ENCODE assay signal across 16 mouse cellular contexts in the genomic region with DNA sequence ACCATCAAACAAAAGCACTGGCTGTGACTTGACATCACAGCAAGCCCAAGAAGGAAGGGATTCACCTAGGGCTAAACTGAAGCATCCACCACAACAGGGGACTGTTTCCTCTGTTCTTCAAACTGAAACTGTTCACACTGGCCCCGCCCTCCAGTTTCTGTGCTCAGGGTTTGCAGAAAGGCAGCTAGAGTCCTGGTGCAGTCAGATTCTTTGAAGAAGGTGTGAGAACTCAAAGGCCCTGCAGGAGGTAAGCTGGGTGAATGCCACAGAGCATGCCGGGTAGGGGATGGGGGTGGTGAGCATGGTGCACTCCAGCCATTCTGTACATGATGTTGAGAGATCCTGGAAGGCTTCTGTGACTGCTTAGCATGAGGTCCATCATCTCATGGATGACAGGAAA. TPM values are rescaled to one million over a fixed set of nuclear protein-coding genes. Genes with fewer than 3 reads are reported as not detected.
DNase-seq lines count a peak whose midpoint lies in the region; ATAC-seq and TF ChIP-seq lines count a peak whose summit lies in the region.
"Had no signal": no experiment of that assay in that cellular context is flagged by ENCODE, and none has a peak within 500 bp of the region (broad histone marks: within the 10 kb centered on the region; RNA-seq: fewer than 3 reads in every experiment).

A gene (plus strand): TSS at position 153 of the 400 bp plus-strand sequence.
A gene (plus strand): TSS at position 167 of the 400 bp plus-strand sequence.

- no peaks in the 10 kb centered on the region for H3K9me3 ChIP-seq in hindbrain, embryonic 11.5 days (ENCODE audit: control insufficient read depth, low read length)

- H3K4me1 ChIP-seq in spleen, adult 2 months (ENCODE audit: control insufficient read depth, insufficient read depth, insufficient read length): peaks cover 23% of the 10 kb centered on the region; the same call in 1 of the 2 replicates
- no peaks in the 10 kb centered on the region for H3K4me1 ChIP-seq in hindbrain, embryonic 11.5 days (replicated peaks; ENCODE audit: control insufficient read depth, insufficient read depth, low read length)

- TF ChIP-seq POLR2A in spleen, adult 2 months (IDR thresholded peaks at IDR 0.05; ENCODE audit: low read depth, low read length): peak; percentile 35

- peak; percentile 52 for DNase-seq in spleen, adult 12 weeks (ENCODE audit: low spot score)
- DNase-seq in spleen, postnatal 14 days (ENCODE audit: low spot score in 2 of 2): no peak
- peak; percentile 97 for DNase-seq in induced T-regulatory cell, adult 2 months (ENCODE audit: low read depth)
- peak; percentile 76 to 77 for DNase-seq in spleen, adult 2 months (ENCODE audit: low read depth in 1 of 2, low spot score in 2 of 2)
- DNase-seq in right cerebral cortex, postnatal 36 days (ENCODE audit: low spot score in 2 of 2): no peak
- no peak for DNase-seq in gastrocnemius, postnatal 10 days
- no peak for DNase-seq in layer of hippocampus, postnatal 36 days
- no peak for DNase-seq in hindbrain, embryonic 11.5 days (ENCODE audit: low spot score)
- DNase-seq: adrenal gland, postnatal 25 days; embryo, embryonic 11 days; heart, postnatal 4 days; kidney, adult 18-20 months; right cerebral cortex, postnatal 4 days had no signal

- H3K4me3 ChIP-seq in spleen, adult 2 months (ENCODE audit: extremely low read depth, insufficient read depth, insufficient read length): peak within 1 kb of the TSS; percentile 51
- H3K4me3 ChIP-seq in hindbrain, embryonic 11.5 days (ENCODE audit: low read depth, low read length): no peak within 1 kb of the TSS
- H3K4me3 ChIP-seq: layer of hippocampus, adult 2 months had no signal

- no peaks in the 10 kb centered on the region for H3K27me3 ChIP-seq in spleen, adult 2 months (ENCODE audit: control insufficient read depth, insufficient read depth, low read length)
- H3K27me3 ChIP-seq in hindbrain, embryonic 11.5 days (ENCODE audit: control insufficient read depth, insufficient read depth, low read length): no peaks in the 10 kb centered on the region

- 7% methylated on average over 2 of the region's 2 CpGs for WGBS in spleen, adult 2 months
- 63% methylated on average over 2 of the region's 2 CpGs for WGBS in hindbrain, embryonic 11.5 days

- no peak for ATAC-seq in hindbrain, embryonic 11.5 days (ENCODE audit: low FRiP score)

- H3K9ac ChIP-seq in hindbrain, embryonic 11.5 days (ENCODE audit: low read depth, low read length): no peak within 1 kb of the TSS

- H3K4me2 ChIP-seq in hindbrain, embryonic 11.5 days (replicated peaks; ENCODE audit: low read depth, low read length): no peak within 1 kb of the TSS

- no peak for TF ChIP-seq CTCF in spleen, adult 2 months (IDR thresholded peaks at IDR 0.05; ENCODE audit: extremely low read depth, insufficient read depth, insufficient read length, insufficient replicate concordance)

- H3K27ac ChIP-seq in spleen, adult 2 months (ENCODE audit: insufficient read depth, low read length): peak within 1 kb of the TSS; percentile 95
- no peak within 1 kb of the TSS for H3K27ac ChIP-seq in hindbrain, embryonic 11.5 days (ENCODE audit: low read depth, low read length)
- H3K27ac ChIP-seq: layer of hippocampus, adult 2 months had no signal

- no peaks in the 10 kb centered on the region; the same call in 1 of the 2 replicates for H3K36me3 ChIP-seq in spleen, adult 2 months (ENCODE audit: control insufficient read depth, insufficient read depth, low read length)
- no peaks in the 10 kb centered on the region for H3K36me3 ChIP-seq in hindbrain, embryonic 11.5 days (ENCODE audit: control insufficient read depth, insufficient read depth, low read length)

RNA-seq across cellular contexts. Expression of the first gene that starts in this region (rescaled TPM):
- polyA plus RNA-seq in spleen, adult 2 months (2012; rRNA removed): 0.43 and 0.82 TPM in 2 replicates
- 1 to 10 TPM; 2.1 to 5.2 TPM for total RNA-seq in gastrocnemius, postnatal 10 days (2021)
- not detected for total RNA-seq in layer of hippocampus, postnatal 36 days (2021)
- not detected in 2 replicates for polyA plus RNA-seq in hindbrain, embryonic 11.5 days (2014; fragmentation: Nextera tagmentation; extraction: Ambion mirVana)
- total RNA-seq: layer of hippocampus, adult 2 months had no signal
- polyA plus RNA-seq: limb, embryonic 11.5 days; liver, embryonic 16.5 days had no signal

RNA-seq across cellular contexts. Expression of the second gene that starts in this region (rescaled TPM):
- 9.5 and 11.6 TPM in 2 replicates for polyA plus RNA-seq in spleen, adult 2 months (2012; rRNA removed)
- not detected for total RNA-seq in gastrocnemius, postnatal 10 days (2021)
- total RNA-seq in layer of hippocampus, postnatal 36 days (2021): not detected
- 0.11 TPM in 1 of 2 replicates, not detected in the other for polyA plus RNA-seq in hindbrain, embryonic 11.5 days (2014; fragmentation: Nextera tagmentation; extraction: Ambion mirVana)
- total RNA-seq: heart, postnatal 4 days; layer of hippocampus, adult 2 months had no signal
- polyA plus RNA-seq: limb, embryonic 11.5 days had no signal

Comparison
In these comparisons a context has a peak if more than half of its experiments do, and no peak if none do; other contexts are left out.
1. DNase-seq: peak in spleen, adult 12 weeks (single experiment), induced T-regulatory cell, adult 2 months (single experiment) and spleen, adult 2 months (2 of 2); none in spleen, postnatal 14 days (0 of 2), right cerebral cortex, postnatal 36 days (0 of 2), gastrocnemius, postnatal 10 days (single experiment), layer of hippocampus, postnatal 36 days (0 of 2) and hindbrain, embryonic 11.5 days (single experiment).